Mouse (Mus musculus) midbrain, embryonic 10.5 days (tissue): ENCODE data around the gene Dld. TPM values are rescaled to one million over a fixed set of nuclear protein-coding genes. Genes with fewer than 3 reads are reported as not detected.

ENCODE experiments used
- DNase-seq: peaks from one replicate; pipeline ENCODE4 v3.0.0-alpha.2; 2017; ENCODE audit warnings: low spot score
- H3K27ac ChIP-seq: fragments of 300-500 bp; sonication (generic); replicated peaks from 2 replicates; pipeline ENCODE4 v1.5.1; 2016; ENCODE audit warnings: mild to moderate bottlenecking
- H3K27me3 ChIP-seq: fragments of 300-500 bp; sonication (generic); 2 replicates; pipeline ENCODE4 v1.6.1; 2016; ENCODE audit warnings: low read depth, mild to moderate bottlenecking; ENCODE audit not compliant: poor library complexity, severe bottlenecking
- H3K36me3 ChIP-seq: fragments of 300-500 bp; sonication (generic); 2 replicates; pipeline ENCODE4 v1.6.1; 2016; ENCODE audit warnings: mild to moderate bottlenecking, moderate library complexity
- H3K4me1 ChIP-seq: fragments of 300-500 bp; sonication (generic); 2 replicates; pipeline ENCODE4 v1.6.1; 2016
- H3K4me3 ChIP-seq: fragments of 300-500 bp; sonication (generic); 2 replicates; pipeline ENCODE4 v1.5.1; 2016; ENCODE audit warnings: mild to moderate bottlenecking, moderate library complexity
- H3K9me3 ChIP-seq: fragments of 300-500 bp; sonication (generic); replicated peaks from 2 replicates; pipeline ENCODE4 v1.6.1; 2016; ENCODE audit warnings: mild to moderate bottlenecking
- WGBS: fragments of 180-500 bp; shearing (Covaris S2); methylation state at CpG from one replicate; pipeline ENCODE4 v1.1.7; 2016; 5-methylcytosine and 5-hydroxymethylcytosine counted together
- polyA plus RNA-seq: library from polyadenylated mRNA; unstranded; fragments of >200 nt; fragmentation: Nextera tagmentation; extraction: Ambion mirVana; gene quantifications from 2 replicates; pipeline ENCODE4 v1.2.1, GENCODE M21; 2016

The Dld gene
- polyA plus RNA-seq, 1 experiment from 2014 or later = 137 TPM

DNA sequence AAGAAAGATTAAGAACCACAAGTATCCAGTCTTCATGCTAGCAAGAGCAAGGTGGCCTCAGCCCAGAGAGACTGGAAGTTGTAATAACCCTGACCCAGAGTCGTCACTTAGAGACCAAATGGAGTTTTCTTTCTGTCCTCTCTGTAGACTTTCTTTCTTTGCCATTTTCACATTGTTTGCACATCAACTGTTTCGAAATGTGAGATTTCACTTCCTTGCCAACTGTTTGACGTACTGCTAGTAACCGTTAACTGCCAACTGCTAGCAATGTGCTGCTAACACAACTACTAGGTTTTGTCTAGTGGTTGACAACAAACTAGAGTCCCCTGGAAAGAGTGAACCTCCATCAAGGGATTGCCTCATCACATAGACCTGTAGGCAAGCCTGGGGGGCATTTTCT is 68.1 kb downstream of the Dld start:
- Histone ChIP-seq H3K4me3 (no peak overlapping the region), H3K9me3 (no peaks in the 10 kb centered on the region), H3K27me3 (no peaks in the 10 kb centered on the region; the same call in 1 of the 2 replicates), H3K36me3 (no peaks in the 10 kb centered on the region), H3K4me1 (peaks cover 7% of the 10 kb centered on the region; the same call in 1 of the 2 replicates), H3K27ac (no peak overlapping the region)
- 93% methylated on average over 4 of the region's 4 CpGs for WGBS
- no peak for DNase-seq

- WGBS = 93% methylated on average over 5 of the region's 5 CpGs
- DNase-seq = no peak
- Histone ChIP-seq H3K27me3 (no peaks in the 10 kb centered on the region; the same call in 1 of the 2 replicates), H3K9me3 (no peaks in the 10 kb centered on the region), H3K27ac (no peak overlapping the region), H3K36me3 (no peaks in the 10 kb centered on the region), H3K4me3 (no peak overlapping the region), H3K4me1 (peaks cover 7% of the 10 kb centered on the region; the same call in 1 of the 2 replicates)
These were observed 69.0 kb downstream of the Dld start for GRCm38 (mm10) chr12:31282241-31282640.

Other genes starting within 250 kb of the Dld start
- gene Gm6993, start 110.7 kb downstream of the Dld start, polyA plus RNA-seq = not detected in 2 replicates
- gene Lamb1, start 86.2 kb downstream of the Dld start, polyA plus RNA-seq = 17.8 and 20.8 TPM in 2 replicates
- 0.06 TPM in 1 of 2 replicates, not detected in the other for gene Slc26a3, start 39.4 kb upstream of the Dld start, polyA plus RNA-seq
- gene Cbll1, start 148.2 kb upstream of the Dld start, polyA plus RNA-seq = 17.5 and 20.1 TPM in 2 replicates
- gene Slc26a4, start 208.5 kb upstream of the Dld start, polyA plus RNA-seq = not detected in 2 replicates